Mouse (Mus musculus) erythroblast, embryonic 14.5 days (primary cell): ENCODE data around the gene Ppp1r16b.

Experiments
- GATA1 ChIP-seq: IDR thresholded peaks from 2 replicates; pipeline ENCODE4 v1.6.1; 2012; ENCODE audit warnings: low read length, inconsistent platforms, mixed read lengths
- TAL1 ChIP-seq: IDR thresholded peaks from 3 replicates; pipeline ENCODE4 v1.6.1; 2012; ENCODE audit warnings: low read length, inconsistent platforms, mixed read lengths

DNA sequence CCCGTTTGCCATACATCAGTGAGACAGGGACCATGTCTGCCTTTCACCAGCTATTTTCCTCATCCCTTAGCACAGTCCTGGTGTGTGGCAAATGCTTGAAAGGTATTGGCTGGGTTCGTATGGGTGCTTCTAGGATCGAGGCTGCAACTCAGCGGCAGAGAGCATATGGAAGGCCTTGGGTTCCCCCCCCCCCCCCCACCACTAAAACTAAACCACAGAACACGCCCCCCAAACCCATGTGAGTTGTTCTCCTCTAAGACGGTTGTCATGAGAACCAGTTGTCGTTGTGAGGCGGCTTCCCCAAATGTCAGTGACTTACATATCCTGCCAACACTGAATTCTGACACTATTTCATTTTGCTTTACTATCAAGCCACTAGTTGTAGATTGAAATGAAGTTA lies 24.9 kb downstream of the Ppp1r16b start:
- no peak for TF ChIP-seq TAL1
- no peak for TF ChIP-seq GATA1
